Mouse (Mus musculus): Measurements from ENCODE around the gene Rhbg. TPM values are rescaled to one million over a fixed set of nuclear protein-coding genes. Genes with fewer than 3 reads are reported as not detected.

Rhbg gene
- 0.09 TPM in 1 of 2 replicates, not detected in the other for polyA plus RNA-seq (2012; ENCODE audit: low replicate concordance)

DNA sequence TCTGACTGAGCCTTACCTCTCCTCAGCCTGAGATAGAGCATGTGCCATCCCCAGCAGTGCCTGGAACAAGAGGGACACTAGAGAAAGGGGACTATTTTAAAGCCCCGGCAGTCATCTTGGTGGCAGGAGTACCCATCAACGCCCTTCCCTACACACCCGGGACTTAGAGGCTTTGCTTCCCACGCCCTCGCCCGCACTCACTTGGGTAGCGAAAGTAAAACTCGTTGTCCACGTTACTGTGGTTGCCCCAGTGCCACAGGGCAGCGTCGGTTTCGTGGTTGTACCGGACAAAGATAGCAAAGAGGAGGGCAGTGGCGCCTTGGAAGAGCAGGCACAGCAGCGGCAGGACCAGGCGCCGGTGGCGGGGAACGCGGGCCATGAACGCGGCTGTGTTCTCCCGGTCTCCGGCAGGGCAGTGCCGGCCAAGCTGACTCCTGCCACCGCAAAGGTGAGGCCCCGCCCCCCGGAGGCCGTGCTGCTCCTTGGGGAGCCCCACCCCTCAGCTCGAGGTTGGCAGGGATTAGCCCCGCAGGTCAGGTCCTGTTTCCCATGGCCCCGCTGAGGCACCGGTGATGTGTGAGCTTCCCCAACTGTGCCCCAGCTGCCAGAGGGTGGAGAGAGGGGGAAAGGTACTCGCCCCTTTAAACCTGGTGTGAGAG lies at the start of gene Rhbg:
Gene Rhbg (minus strand): TSS at position 442 of the 659 bp plus-strand sequence.

DNA sequence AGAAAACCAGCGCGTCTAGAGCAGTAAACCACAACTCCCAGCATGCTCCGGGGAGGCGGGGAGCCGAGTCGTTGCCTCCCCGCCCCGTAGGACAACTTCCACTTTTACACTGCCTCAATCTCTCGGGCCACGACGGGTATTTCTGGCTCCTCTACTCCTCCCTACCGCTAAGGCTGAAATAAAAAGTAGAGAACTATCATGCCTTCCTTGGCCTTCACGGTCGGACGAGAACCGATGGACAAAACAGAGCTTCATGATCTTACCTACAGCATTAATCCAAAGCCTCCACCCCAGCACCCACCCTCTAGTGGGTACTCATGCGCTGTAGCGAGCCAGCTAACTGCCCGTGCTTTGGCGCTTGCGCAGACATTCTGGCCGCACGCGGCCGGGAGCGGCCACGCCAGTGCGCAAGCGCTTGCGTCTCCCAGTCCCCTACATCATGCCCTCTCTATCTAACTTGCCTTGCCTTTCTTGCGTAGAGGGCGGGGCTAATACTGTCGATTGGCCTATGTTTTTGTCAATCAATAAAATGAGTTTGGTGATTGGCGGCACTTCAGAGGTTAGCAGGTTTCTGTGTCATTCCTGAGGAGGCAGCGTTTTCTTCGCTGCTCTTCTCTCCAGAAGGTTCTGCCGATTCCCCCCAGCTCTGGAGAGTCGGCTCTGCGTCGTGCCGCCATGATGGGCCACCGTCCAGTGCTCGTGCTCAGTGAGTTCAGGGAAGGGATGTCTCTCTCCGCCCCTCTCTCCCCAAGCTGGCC lies 42.2 kb upstream of the Rhbg start, which contains the start of the genes Tsacc and Cct3:
Gene Tsacc (minus strand): TSS at position 439 of the 758 bp plus-strand sequence.
Gene Cct3 (plus strand): TSS at position 556 of the 758 bp plus-strand sequence.

DNA sequence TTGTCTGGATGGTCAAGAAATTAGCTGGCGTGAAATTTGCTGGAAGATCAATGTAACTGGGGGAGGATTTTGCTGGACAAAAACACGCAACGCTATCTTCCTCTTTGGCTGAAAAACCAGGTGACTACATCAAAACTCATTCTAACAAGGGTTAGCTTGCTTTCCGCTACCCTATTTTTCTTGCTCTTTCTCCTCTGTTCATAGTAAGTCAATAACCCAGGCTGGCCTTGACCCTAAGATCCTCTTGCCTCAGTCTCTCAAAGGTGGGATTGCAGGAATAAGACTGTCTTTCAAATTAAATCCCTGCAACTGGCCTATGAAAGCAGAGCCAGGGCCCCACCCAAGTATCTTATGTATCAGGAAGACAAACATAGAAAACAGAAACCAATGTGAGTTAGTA lies 32.6 kb upstream of the Rhbg start, which contains the start of gene Gm38392:
Gene Gm38392 (minus strand): TSS at position 101 of the 400 bp plus-strand sequence.

Other genes starting within 250 kb of the Rhbg start
- gene Hapln2, start 227.1 kb downstream of the Rhbg start, polyA plus RNA-seq (2012; ENCODE audit: low replicate concordance) = not detected in 2 replicates
- 6.3 and 10.8 TPM in 2 replicates for gene Gpatch4, start 211.6 kb downstream of the Rhbg start, polyA plus RNA-seq (2012; ENCODE audit: low replicate concordance)
- gene Naxe, start 196.2 kb downstream of the Rhbg start, polyA plus RNA-seq (2012; ENCODE audit: low replicate concordance) = 12.6 and 22.1 TPM in 2 replicates
- gene Ttc24, start 176.4 kb downstream of the Rhbg start, polyA plus RNA-seq (2012; ENCODE audit: low replicate concordance) = not detected in 2 replicates
- gene Iqgap3, start 172.7 kb downstream of the Rhbg start, polyA plus RNA-seq (2012; ENCODE audit: low replicate concordance) = 5.7 and 16.2 TPM in 2 replicates
- 122 and 139 TPM in 2 replicates for gene Mef2d, start 112.3 kb downstream of the Rhbg start, polyA plus RNA-seq (2012; ENCODE audit: low replicate concordance)
- gene Gm38392, start 32.5 kb upstream of the Rhbg start, polyA plus RNA-seq (2012; ENCODE audit: low replicate concordance) = not detected in 2 replicates
- gene Tsacc, start 42.3 kb upstream of the Rhbg start, polyA plus RNA-seq (2012; ENCODE audit: low replicate concordance) = 0.58 and 0.66 TPM in 2 replicates
- 11.4 and 21.3 TPM in 2 replicates for gene Cct3, start 42.4 kb upstream of the Rhbg start, polyA plus RNA-seq (2012; ENCODE audit: low replicate concordance)
- gene Glmp, start 70.3 kb upstream of the Rhbg start, polyA plus RNA-seq (2012; ENCODE audit: low replicate concordance) = 14.5 and 95.1 TPM in 2 replicates
- gene Tmem79, start 81.4 kb upstream of the Rhbg start, polyA plus RNA-seq (2012; ENCODE audit: low replicate concordance) = 0.21 and 3.1 TPM in 2 replicates
- gene Smg5, start 81.6 kb upstream of the Rhbg start, polyA plus RNA-seq (2012; ENCODE audit: low replicate concordance) = 91.7 and 114 TPM in 2 replicates
- gene Paqr6, start 109.9 kb upstream of the Rhbg start, polyA plus RNA-seq (2012; ENCODE audit: low replicate concordance) = 0.55 and 0.57 TPM in 2 replicates
- not detected in 2 replicates for gene Bglap3, start 118.0 kb upstream of the Rhbg start, polyA plus RNA-seq (2012; ENCODE audit: low replicate concordance)
- not detected in 2 replicates for gene Bglap2, start 124.0 kb upstream of the Rhbg start, polyA plus RNA-seq (2012; ENCODE audit: low replicate concordance)
- 0.51 TPM in 1 of 2 replicates, not detected in the other for gene Bglap, start 129.8 kb upstream of the Rhbg start, polyA plus RNA-seq (2012; ENCODE audit: low replicate concordance)
- gene Pmf1, start 155.6 kb upstream of the Rhbg start, polyA plus RNA-seq (2012; ENCODE audit: low replicate concordance) = 95.1 and 190 TPM in 2 replicates
- gene Slc25a44, start 170.4 kb upstream of the Rhbg start, polyA plus RNA-seq (2012; ENCODE audit: low replicate concordance) = 4.0 and 23.4 TPM in 2 replicates
- gene Sema4a, start 206.5 kb upstream of the Rhbg start, polyA plus RNA-seq (2012; ENCODE audit: low replicate concordance) = 48.8 and 91.1 TPM in 2 replicates

All from leukemia stem cell, adult 10-12 weeks (primary cell).